Mouse (Mus musculus) lung, postnatal 36 days (tissue): ENCODE data around the gene Cnp.
A peak's percentile ranks its signal among the peaks of the same experiment; 100 is the strongest.
"Not testable (repeated sequence)": the region's sequence is repeated elsewhere in the genome, so short reads cannot be mapped to it uniquely, and the experiment has no call there.

Experiments used
- DNase-seq: peaks from one replicate; pipeline ENCODE4 v3.0.0; 2022; ENCODE audit warnings: mixed read lengths

Gene Cnp

DNA sequence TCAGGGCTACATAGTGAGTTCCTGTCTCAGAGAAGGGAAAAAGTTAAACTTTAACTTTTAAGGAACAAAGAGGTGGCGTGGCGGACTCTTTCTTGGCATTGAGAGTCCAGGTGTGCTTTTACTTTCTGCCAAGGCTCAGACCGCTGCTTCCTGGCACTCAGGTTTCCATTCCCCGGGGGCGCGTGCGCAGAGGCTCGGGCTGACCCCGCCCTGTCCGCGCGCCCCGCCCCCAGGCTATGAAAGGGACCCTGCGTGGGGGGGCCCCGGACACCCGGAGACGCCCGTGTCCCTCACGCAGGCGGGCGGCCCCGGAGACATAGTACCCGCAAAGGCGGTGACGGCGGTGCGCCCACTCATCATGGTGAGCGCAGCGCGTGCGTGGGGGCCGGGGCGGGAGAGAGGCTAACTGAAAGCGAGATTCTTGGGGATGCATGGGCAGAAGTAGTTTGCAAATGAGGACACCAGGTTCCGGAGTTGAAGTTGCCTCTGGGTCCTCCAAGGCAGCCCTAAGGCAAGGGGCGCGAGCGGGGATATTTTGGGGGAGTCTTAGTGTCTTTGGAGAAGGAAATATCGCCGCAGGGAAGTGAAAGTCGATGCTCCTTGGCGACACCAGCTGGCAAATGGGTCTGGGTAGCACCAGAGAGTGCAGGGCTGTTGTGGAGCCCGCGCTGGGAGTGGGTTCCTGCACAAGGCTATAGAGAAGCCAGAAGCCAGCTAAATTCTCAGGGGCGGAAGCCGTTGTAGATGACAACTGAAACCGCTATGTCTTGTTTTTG, at the start of gene Cnp:
TSS of gene Cnp (plus strand) at position 197 of the 776 bp plus-strand sequence.
- peak; percentile 88 for DNase-seq

GRCm38 (mm10) chr11:100524987-100525630, 49.6 kb upstream of the Cnp start:
- peak; percentile 63 for DNase-seq

- no peak for DNase-seq
Measured at GRCm38 (mm10) chr11:100526052-100526816, 48.5 kb upstream of the Cnp start.

DNA sequence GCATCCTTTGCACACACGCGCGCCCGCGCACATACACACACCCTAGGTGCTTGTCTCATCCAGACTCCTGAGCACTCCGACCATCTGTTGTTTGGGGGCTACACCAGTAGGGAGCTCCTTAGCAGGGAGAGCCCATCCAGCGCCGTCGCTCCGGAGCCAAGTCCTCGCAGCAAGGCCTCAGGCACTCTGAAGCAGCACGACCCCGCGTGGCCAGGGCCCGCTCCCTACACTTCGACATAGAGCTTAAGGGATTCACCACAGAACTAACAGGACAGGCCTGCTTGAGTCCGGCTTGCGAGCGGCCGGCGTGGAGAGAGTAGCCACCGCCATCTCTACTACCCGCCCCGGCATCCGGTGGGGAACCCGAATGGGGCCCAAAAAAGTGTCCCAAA, 47.6 kb upstream of the Cnp start:
- peak; percentile 72 for DNase-seq

DNA sequence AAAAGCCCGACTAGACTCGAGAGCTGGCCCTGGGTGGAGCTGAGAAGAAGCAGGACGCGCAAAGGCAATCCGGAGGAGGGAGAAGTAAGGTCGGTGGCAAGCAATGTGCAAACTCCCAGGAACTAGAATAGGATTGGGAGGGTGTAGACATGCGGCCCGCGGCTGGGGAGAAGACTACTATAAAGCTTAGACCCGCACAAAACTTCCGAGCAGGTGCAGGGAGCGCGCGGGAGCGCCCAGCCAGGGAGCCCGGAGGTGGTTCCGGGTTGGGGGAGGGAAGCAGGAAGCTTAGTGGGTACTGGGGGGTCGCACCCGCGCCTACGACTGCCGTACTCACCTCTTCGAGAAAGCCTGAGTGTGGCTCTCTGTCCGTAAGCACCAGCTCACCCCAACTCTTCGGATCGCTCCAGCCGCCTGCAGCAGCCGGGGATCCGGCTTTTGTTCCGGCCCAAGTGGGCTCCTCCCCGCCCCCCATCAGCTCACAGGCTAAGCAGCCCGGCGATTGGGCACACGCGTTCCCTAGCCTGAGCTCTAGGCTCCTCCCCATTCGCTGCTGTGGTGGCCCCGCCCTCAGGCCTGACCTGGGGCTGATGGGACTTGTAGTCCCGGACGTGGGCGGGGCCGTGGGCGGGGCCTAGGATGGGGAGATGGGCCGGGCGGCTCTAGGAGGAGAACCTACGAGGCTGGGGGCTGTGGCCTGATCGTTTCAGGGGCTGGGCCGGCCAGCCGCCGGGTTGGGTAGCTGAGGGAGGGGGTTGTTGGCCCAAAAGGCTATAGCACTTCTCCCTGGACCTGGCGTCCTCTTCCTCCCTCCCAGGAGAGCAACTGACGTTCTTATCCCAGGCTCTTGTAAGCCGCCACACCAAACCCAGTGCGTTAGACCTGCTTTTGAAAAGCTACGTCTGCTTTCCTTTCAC, 47.0 kb upstream of the Cnp start, which contains the start of gene Acly:
TSS of gene Acly (minus strand) at position 543 of the 917 bp plus-strand sequence.
- DNase-seq, result peak; percentile 99

DNA sequence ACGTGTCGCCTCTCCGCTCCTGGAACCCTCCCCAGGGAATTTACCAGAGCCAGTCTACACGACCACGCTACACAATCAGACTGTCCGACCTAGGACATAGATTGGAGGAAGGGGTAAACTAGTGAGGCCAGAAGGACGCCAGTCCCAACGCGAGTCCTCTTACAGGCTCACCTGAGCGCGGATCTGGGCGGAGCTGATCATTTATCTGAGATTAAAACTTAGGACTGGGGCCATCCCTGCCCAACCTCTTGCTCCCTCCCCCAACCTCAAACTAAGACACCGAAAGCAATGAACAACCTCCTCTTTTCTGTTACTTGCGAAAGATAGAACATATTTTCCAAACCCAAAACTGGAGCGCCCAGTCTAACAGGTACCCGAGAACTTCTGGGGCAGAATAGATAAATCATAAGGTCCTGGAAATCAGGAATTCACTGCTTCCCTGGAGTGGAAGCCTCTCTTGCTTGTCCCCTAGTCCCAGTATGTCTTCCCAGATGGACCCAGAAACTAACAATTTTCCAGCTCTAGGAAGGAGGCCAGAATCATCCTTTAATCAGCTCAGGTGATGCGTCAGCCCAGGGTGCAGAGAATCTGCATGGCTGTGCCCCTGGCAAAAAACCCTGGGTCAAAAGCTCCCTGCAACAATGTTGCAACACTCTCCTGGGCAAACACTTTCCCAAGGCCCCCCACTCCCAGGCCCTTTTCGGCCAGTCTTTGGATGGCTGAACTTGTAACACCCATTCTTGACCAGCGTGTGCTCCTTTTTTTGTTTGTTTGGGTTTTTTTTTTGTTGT, 46.1 kb upstream of the Cnp start:
- DNase-seq, result no peak

DNA sequence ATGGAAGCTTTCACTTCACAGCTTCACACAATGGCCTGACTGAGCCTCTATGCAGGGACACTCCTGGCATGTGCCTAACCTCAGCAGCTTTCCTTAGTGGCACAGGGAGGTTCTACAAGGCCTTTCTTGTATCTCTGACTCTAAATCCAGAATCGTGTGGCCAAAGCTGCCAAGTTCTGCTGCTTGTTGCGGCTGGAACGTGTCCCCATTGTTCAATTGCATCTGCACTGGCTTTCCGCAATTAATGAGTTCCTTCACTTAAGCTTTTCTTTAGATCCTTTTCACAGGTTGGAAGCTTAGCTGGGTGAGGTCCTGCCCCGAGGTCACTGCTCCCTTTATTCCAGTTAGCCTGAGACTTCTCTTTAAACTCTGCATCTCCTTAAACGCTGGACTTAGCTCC, 40.8 kb upstream of the Cnp start:
- DNase-seq, result no peak

GRCm38 (mm10) chr11:100534411-100534810, 40.3 kb upstream of the Cnp start:
- not testable (repeated sequence) for DNase-seq

- not testable (repeated sequence) for DNase-seq
Measured at GRCm38 (mm10) chr11:100534821-100535220, 39.9 kb upstream of the Cnp start.

- no peak for DNase-seq
Measured at GRCm38 (mm10) chr11:100535996-100536395, 38.7 kb upstream of the Cnp start.

GRCm38 (mm10) chr11:100536466-100536865, 38.2 kb upstream of the Cnp start:
- no peak for DNase-seq

- DNase-seq, result no peak
Measured at GRCm38 (mm10) chr11:100540966-100541365, 33.7 kb upstream of the Cnp start.

DNA sequence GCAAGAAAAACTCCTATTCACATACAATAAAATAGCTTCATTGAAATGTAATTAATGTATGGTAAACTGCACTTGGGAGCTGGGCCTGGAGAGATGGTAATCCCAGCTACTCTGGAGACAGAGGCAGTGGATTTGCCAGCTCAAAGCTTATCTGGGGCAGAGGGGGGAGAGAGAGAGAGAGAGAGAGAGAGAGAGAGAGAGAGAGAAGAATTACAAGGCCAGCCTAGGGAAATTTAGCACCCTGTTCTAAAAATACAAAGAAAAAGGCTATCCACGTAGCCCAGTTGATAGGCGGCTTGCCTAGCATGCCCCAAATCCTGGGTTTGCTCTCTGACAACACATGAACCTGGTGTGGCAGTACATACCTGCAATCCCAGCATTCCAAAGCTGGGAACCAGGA, 33.1 kb upstream of the Cnp start:
- DNase-seq, result no peak

GRCm38 (mm10) chr11:100544832-100545745, 29.6 kb upstream of the Cnp start, which contains the start of gene Ttc25:
Gene Ttc25, plus strand, starts transcription at chr11:100545607.
- peak; percentile 96 for DNase-seq

- DNase-seq, result no peak
Measured at GRCm38 (mm10) chr11:100545746-100546085, 29.0 kb upstream of the Cnp start.

DNA sequence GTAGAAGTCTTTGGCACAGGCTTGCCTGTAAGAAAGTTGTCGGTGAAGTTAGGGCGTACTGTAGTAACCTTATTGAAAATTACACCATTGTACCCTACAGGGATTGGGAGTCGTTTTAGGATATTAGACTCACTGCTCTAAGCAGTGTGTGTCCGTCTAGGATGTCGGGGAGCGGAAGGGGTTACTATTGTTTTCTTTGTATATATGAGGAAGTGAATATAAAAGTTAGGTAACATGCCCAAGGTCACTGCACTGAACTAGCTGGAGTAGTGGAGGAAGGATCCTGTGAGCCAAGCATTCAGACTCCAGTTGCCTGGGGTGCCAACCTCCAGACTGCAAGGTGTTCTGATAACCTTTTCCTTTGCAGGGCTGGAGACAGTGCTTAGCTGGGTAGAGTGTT, 27.7 kb upstream of the Cnp start:
- no peak for DNase-seq

DNA sequence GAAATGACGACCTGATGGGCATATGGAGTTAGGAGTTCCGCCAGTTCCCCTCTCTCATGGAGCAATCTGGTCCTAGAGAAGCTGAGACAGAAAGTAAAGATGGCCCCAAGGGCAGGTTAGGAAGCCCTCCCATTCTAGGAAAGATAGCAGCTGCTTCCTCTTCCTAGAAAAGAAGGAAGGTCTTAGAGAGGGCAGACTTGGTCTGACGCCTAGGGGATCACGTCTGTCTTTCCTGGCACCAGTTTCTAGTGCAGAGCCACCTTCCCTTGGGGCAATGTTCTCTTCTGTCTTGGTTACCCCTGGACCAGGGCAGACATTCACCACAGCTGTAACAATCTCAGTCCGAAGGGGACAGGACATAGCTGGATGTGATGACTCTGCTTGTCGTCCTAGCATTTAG, 26.6 kb upstream of the Cnp start:
- DNase-seq, result no peak

DNA sequence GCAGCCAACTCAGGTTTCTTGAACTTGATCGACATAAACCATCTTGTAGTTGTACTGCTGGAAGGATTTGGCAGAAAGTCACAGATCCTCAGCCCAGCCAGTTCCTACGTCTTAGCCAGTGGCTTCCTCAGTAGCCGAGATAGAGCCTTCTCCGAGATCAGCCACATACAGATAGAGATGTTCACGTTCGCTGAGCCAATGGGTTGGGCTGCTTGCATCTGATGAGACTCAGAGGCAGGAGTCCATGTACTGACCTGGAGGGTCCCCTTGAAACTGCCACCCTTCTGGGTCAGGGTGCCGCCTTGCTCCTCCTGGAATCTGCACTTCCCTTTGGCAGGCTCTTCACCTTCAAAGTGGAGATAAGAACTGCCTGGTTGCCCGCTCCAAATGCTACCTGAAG, 25.2 kb upstream of the Cnp start:
- DNase-seq, result no peak

DNA sequence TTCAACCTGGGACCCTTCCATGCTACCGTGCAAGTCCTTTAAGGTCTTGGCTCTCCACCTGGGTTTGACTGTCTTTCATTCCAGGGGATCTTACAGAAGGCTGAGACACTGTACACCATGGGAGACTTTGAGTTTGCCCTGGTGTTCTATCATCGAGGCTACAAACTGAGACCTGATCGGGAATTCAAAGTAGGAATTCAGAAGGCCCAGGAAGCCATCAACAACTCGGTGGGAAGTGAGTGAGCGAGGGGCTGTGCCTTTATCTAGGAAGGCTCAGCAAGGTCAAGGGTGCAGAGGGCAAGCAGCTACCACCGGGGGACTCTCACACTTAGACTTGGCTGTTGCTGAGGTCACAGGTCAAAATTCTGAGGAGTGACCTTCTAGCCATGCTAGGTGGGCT, 24.6 kb upstream of the Cnp start:
- DNase-seq, result no peak

- peak; percentile 89 for DNase-seq
Measured at GRCm38 (mm10) chr11:100552842-100553241, 21.9 kb upstream of the Cnp start.

GRCm38 (mm10) chr11:100555583-100555982, 19.1 kb upstream of the Cnp start:
- peak; percentile 91 for DNase-seq
